Mouse (Mus musculus): ENCODE results near the gene 2310057M21Rik.

2310057M21Rik gene

DNA sequence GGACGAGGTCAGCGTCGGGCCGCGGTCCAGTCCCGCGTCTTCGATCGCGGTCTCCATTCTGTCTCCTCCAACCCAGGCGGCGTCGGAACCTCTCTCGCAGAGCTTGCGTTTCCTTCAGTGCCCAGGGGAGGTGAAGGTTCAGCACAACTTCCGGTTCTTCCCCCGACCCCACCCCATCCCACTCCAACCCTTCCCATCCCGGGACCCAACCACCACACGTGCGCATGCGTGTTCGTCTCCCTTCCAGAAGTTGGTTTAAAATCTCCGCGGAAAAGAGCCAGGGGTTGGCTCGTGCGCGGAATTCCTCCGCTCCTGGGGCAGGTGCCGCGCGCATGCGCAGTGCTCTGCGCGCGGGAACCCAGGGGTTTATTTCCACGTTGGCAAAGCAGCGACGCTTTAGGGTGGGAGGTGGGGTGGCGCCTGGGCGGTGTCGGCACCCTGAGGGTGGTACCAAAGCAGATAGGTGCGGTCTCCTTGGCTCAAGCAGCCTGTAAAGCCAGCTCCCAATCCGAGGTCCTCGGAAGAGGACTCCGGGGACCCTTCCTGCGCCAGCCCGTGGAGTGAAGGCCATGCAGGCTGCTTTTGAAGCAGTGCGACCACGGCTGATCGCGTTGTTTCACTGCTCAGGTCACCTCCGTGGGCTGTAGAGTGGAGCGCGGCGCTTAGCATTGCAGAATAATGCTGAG lies at the start of gene 2310057M21Rik:
Gene 2310057M21Rik (minus strand): TSS at position 145 of the 686 bp plus-strand sequence.
- DNase-seq, result peak; percentile 97 to 98

DNA sequence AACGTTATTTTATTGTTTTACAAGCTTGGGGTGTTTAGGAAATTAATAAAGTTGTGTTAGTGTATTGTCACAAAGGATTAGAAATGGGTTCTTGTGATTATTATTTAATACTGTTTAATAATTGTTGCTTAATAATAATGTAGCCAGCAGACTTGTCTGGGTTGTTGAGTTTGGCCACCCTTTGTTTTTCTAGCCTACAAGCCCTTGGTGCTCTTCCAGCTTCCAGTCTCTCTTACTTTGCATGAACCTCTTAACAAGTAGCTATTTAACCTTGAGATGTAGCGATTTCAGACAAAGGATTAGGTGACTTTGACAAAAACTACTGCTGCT lies 49.3 kb upstream of the 2310057M21Rik start:
- DNase-seq, result no peak

DNA sequence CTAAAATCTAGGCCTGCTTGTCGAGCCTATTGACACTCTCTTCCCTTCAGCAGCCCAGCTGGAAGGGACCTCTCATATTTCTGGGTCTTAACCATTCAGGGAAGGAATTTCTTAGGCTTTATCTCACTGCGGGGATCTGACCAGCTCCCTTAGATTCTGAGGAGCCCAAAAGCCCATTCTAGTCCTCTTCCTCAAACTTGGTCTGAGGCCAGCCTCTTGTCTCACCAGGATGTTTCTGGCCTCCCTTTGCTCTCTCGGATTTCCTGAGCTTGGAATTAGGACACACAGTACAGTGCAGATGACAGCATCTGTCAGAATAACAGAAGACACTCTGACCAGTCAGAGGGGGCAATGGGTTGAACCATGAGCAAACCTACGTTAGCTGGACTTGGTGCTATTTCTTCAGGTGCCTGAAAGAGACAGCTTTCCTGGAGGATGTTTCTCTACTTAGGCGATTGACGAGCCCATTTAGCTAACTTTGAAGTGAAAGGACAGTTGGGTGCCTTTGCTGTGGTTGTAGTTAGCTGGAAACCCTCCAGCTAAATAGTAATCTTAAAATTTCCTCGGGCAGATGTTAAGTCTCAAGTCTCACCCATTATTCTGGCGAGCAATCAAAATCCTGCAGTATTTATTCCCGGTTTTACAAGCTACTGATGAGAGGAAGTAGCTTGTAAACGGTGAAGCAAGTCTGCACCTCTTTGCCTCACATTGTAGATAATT lies 48.8 kb upstream of the 2310057M21Rik start:
- peak; percentile 46 to 66 for DNase-seq

DNA sequence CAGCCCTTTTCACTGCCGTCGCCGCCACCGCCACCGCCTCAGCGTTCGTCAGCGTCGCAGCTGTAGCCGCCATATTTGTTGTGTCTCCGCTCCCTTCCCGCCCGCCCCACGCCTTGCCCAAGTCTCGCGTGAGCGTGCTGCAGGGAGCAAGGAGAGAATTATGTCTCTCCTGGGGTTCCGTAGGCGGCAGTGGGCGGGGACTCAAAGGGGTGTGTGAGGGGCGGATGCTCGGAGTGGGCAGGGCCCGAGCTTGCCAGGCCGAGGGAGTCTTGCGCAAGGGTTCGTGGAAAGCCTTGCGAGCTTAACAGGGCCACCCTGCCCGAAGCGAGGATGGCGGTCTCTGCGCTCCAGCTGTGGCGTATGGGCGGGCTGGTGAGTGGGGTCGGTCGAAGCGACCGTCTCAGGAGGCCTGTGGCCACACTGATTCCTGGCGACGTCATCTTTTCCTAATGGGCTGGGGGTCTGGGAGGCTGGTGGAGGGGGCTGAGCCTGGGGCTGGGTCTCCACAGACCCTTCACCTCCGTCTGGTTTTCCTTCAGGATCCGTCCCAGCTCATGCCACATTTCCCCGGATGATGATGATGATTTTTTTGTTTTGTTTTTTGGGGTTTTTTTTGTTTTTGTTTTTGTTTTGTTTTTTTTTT lies 48.0 kb upstream of the 2310057M21Rik start, which contains the start of the genes Ikzf5 and Acadsb:
Gene Ikzf5 (minus strand): TSS at position 106 of the 643 bp plus-strand sequence.
Gene Acadsb (plus strand): TSS at position 186 of the 643 bp plus-strand sequence.
- DNase-seq, result peak; percentile 99

DNA sequence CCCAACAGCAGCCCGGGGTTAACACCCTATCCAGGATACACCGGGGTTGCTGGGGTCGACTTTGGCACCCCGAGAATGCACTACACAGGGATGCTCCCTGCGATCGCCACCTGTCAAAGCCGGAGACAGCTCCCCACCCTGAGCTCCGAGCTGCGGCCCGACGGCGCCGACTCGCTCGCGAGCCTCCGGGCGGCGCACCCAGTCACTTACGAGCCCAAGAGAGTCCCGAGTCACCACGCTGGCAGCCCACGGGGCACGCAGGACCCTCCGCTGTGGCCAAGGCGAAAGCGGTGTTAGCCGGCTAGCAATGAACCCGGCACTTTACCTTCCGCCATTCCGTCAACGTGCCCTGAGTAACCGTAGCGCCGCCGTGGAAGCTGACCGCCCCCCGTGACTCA lies 47.4 kb upstream of the 2310057M21Rik start:
- no peak for DNase-seq

DNA sequence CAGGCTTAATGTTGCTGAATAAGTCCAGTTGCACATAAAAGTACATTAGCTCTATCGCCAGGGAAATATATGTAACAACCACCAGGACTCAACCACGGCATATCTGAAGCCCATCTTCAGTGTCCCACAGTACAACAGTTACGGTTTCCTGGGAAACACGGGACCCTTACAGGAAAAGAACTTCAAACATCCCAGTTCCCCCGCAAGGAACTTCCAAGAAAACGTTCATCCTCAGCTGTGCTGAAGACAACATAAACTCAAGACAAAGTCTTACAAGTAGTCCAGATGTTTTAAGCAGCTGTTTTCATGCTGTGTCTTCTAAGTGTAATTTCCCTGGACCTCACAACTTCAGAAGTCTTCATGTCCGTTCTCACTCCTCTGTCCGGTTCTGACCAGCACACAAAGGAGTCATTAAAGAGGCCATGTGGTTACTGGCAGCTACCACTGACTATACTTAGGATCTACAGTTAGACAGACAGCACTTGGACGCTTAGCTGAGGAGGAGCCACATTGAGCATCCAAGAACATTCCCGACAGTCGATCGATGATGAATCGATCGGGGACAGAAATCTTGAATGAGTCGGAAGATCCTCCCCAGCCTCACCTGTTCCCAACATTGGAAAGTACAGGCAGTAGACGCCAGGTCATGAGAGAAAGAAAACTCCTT lies 46.9 kb upstream of the 2310057M21Rik start:
- no peak for DNase-seq

DNA sequence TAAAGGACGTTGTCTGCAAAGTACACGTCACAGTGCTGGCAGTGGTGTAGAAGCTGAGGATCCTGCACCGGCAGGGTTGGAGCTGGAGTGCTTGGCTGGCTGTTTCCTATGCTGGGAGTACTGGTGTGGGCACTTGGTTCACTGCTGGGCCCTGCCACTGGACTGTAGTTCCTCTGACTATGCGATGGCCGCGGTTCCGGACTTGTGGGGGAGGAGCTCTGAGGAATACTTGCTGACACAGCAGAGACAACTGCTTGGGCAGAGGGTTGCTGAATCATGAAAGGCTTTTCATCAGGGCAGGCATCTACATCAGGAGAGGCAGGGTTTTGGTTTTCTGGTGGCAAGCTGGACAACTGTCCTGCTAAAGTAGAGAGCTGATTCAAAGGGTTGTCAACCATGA lies 29.2 kb upstream of the 2310057M21Rik start:
- peak in 1 of 2 experiments; percentile 41 for DNase-seq

DNA sequence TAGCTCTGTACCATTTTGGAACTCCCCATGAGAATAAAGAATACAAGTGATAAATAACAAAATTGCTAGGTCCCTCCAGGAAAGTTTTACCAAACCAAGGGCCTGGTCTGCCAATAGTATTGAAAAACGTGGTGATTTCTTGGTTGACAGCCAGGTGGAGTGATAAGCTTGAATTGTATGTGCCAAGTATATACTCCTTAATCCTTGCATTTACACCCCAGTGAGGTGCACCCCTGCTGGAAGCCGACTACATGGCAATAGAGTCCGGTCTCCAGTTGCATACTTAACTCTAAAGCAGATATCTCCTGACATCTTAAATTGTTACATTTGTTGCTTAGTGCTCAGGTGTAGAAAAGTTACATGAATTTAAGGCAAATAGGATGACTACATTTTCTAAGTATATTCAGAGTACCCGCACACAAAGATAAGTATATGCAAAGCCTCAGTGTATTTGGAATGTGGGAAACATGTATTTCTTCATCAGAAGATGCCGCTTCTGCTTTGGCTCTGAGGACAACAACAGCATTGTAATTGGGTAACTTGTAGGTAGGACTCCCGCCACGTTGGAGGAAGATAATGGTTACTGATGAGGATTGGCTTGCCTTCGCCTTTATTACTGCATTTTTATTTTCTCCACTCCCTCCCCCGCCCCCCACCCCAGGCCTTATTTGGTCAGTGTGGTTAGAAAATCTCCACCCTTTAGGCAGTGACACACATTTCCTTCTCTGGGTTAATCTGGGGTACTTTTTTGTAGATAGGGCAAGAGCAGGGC lies 9.5 kb upstream of the 2310057M21Rik start:
- no peak for DNase-seq

DNA sequence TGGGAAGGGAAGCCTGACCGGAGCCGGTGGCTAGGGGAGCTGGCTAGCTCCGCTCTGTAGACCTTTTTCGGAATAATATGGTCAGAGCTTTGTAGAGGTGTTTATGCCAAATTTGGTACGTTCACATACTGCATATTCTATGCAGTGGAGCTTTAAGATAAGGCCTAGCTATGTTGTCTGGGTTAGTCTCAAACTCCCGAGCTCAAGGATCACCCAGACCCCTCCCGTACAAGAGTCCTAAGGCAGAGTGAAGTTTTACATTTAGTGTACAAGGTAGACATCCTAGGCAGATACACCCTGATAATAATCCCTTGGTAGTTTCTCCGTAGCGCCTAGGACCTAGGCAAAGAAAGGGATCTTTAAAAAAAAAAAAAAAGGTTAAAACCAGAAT lies 8.9 kb upstream of the 2310057M21Rik start:
- DNase-seq, result no peak

DNA sequence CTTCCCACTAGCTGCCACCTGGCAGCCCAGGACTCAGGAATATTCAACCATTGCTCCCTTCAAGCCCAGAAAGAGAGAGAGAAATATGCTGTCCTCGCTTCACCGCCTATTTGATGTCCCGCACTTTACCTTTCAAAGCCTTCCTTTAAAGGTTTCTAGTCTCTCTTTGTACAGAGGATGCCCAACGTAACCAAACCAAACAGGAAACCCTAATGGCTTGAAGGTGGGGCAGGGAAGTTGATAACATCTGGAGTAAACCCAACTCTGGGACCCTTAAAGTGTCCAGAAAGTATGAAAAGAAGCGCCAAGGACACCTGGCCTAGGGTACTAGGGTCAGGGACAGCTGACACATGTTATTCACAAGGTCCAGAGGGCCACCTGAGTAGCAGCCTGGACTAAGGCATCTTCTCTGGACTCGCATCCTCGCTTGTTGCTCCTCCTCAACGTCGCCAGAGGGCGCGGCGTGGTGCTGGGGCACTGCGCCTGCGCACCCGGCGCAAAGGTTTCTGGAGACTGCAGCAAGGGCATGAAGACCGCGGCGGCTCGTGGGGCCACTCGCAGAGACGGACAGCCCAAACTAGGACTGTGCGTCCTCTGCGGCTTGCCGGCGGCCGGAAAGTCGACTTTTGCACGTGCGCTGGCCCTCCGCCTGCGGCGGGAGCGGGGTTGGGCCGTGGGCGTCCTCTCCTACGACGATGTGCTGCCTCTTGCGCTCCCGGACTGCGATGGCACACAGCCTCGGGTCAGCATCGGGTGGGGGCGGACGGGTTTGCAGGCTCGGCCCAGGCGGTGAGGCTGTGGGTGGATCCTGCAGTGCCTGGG lies 8.3 kb upstream of the 2310057M21Rik start, which contains the start of gene Pstk:
Gene Pstk (plus strand): TSS at position 494 of the 822 bp plus-strand sequence.
- peak; percentile 89 to 94 for DNase-seq

DNA sequence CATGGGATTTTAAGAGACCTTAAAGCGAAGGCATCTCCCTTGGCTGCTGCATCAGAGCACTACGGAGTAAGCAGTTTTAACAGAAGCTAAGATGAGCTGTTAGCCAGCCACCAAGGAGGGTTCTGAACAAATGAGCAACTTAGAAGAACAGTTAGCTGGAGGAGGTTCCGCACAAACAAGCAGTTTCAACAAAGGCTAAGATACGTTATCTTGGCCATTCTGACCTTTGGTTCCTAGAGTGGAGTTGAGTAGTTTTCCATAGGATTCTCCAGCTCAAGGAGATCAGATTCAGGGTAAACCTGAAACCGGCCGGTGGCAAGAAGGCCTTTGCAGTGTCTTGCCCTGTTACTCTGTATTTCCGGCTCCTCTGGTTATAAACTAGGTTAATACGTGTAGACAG lies 1.6 kb upstream of the 2310057M21Rik start:
- DNase-seq, result no peak

DNA sequence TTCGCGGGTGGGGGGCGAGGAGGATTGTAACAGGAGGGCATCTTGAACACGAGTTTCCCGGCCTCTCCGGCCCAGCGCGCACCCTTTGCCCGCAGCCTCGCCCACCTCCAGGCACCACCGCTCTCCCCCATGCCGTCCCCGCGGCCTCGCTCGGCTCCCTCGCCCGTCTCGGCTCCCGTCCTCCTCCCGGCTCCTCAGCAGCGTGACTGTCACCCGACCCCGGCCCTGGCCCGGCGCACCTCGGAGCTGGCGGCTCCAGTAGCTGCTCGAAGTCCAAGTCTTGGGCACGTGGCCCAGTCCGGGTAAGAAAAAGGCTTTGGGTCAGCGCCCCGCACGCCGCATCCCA lies 317 bp downstream of the 2310057M21Rik start:
- DNase-seq, result no peak

DNA sequence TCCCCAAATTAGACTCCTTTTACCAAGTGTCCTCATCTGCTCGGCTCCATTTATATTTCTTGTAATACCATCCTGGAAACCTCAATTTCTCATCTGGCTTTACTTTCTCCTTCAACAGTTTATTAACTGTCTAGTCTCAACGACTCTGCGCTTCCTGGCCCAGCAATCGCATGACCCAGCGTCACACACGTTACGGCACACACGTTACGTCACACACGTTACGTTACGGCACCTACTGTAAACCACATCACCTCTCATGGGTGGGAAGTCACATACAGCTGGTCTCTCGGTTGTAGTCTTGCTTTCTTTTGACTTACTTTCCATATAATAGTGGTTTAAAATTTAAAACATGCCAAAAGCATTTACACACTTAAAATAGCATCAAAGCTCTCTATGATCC lies 6.5 kb downstream of the 2310057M21Rik start:
- DNase-seq, result no peak

DNA sequence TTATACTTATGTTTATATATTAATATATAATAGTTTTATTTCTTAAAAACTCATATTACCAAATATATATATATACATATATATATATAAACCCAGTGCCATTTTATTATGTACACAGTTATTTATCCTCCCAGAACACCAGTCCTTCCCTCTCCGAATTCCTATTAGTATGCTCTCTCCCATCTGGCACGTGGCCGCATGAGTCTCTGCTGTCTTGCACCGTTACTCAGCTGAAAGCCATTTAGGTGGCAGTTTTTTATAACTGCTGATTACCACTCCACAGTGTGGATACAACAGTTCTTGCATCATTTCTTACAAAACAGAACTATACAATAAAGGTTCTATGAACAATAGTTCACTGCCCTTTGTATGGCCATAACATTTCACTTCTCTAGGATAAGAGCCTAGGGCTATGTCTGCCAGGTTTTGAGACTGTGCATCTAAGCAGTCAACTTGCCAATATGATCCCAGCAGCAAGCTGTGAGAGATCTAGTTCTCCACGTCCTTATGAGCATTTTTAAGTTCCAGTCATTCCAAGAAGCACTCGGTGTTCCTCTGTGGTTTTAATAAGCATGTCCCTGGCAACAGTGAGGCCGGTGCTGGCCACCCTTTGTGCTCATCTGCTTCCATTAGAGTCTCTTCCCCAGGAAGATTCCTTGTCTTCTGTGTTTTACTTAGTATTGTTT lies 16.6 kb downstream of the 2310057M21Rik start:
- no peak for DNase-seq

DNA sequence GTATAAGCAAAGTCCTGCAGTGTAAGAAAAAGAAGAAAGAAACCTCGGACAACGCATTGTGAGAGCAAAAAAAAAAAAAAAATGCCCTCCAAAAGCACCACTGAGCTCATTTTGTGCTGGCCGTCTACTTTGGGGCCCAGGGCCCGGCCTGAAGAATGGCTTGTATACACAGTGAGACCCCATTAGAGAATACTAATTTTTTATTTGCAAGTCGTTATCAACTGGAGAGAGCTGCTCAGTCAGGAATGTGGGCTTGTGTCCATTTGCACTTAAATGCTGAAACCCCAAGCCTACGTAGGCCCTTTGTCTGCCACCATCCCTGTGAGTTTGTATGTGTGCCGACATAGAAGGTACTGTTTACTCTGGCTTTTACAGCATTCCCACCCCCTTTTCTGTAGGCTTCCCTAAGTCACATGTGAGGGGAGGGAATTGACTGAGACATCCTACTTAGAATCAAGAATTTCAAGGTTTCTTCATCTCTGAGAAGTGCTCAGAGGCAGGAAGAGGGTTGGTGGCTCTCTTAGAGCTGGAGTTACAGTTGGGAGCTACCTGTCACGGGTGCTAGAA lies 25.0 kb downstream of the 2310057M21Rik start:
- DNase-seq, result no peak

DNA sequence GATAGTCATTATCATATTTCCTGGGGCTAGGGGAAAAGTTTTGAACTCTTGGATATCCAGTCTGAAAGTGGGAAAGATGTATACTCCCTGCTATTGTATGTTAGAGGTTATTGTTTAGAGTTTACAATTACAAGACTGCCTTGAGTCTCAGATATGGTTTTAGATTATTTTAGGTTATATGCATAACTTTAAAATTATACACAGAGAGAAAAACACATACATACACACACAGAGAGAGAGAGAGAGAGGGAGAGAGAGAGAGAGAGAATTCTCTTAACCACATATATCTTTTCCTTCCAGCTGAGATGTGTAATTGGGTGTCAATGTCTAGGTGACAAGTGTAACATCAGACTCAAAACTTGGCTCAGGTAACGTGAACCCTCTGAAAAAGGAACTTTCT lies 29.0 kb downstream of the 2310057M21Rik start, which contains the start of gene Fam24a:
Gene Fam24a (plus strand): TSS at position 301 of the 400 bp plus-strand sequence.
- DNase-seq, result no peak

DNA sequence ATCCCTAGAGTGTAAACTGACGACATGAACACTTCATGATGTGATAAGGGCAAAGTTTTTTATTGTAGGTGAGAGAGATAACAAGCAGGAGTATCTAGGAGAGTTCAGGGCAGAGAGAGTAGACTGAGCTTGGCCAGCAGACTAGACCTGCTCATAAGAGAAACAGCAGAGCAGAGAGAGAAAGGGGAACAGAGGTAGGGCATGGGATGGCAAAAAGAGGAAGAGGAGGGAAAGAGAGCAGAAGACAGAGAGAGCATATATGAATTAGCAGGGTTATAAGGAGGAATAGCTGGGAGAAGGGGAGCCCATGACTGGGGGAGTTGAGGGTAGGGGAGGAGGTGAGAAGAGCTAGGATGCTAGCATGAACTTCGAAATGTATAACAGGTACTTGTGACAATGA lies 30.9 kb downstream of the 2310057M21Rik start:
- no peak for DNase-seq

DNA sequence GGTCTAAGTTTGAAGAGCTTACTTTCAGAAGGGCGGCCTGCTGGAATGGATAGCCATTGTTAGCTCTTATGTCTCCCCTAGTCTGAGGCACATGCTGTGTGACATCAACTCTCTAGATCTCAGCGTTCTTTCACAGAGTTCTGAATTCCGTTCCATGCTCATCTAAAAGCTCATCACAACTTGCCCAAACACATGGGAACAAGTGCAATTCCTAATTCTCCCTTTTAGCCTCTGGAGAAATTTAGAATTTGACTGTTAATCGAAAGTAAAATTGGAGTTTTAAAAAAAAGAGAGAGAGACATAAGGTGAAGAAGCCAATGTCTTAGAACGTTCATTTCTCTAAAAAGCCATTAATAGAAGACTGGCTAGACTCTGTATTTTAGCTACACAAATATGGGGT lies 33.1 kb downstream of the 2310057M21Rik start, which contains the start of gene Fam24b:
Gene Fam24b (minus strand): TSS at position 101 of the 400 bp plus-strand sequence.
- no peak for DNase-seq

DNA sequence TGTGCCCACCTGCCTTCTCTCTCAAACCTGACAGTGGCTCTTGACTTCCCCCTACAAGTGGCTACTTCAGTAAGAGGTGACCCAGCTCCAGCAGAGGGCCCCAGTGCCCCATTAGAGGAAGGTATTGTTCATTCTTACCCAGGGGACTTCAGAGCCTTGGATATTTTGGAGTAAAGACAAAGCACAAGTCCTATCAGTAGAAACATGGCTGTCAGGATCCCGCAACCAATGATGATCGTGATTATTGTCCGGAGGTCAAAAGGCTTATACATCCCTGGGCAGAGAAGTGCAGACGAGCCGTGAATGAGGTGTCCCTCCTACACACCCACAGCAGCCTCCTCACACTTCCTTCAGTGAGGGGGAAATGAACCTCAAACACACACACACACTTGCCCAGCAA lies 35.5 kb downstream of the 2310057M21Rik start:
- DNase-seq, result no peak

DNA sequence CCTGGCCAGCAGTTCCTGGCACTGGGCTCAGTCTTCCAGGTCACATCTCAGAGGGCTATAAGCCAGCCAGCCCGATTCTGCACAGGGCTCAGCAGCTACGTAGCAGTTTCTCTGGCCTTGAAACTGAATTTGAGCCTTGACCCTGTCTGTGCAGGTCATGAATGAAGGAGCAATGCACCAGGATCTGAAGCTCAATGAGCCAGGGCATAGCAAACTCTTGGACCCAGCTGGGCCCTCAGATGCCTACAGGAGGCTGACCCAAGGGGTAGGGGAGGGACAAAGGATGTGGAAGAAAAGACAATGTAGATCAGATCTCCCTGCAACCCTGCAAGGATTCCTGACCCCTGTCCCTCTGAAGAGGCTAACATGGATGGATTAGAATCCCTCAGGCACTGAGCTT lies 40.4 kb downstream of the 2310057M21Rik start, which contains the start of gene Cuzd1:
Gene Cuzd1 (minus strand): TSS at position 101 of the 400 bp plus-strand sequence.
- DNase-seq, result no peak

Measured in kidney, postnatal 25 days (tissue).